Mouse (Mus musculus): Measurements from ENCODE around the gene Pkd1l2. TPM values are rescaled to one million over a fixed set of nuclear protein-coding genes. Genes with fewer than 3 reads are reported as not detected.

Gene Pkd1l2
- total RNA-seq, 1 experiment, result 1.5 TPM

DNA sequence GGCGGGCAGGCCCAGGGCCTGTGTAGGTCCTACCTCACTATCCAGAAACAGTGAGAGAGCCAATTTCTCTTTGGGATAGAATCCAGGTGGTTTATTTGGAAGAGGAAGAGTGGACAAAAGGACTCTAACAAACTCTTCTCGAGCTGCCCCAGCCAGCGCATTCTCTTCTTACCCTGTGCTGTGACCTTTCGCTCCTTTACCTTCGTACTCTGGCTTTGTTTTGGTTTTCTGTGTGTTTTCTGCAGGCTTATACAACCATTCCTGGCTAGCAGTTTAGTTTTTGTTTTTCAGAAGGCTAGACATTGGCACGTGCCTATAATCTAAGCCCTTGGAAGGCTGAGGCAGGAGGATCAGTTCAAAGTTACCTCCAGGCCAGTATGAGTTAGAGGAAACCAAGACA is 112.7 kb downstream of the Pkd1l2 start:
- no peak for DNase-seq (ENCODE audit: low read depth, low spot score)
- Histone ChIP-seq H3K9me3 (ENCODE audit: control insufficient read depth, insufficient read depth, low read depth, low read length) (no peaks in the 10 kb centered on the region), H3K4me1 (ENCODE audit: control insufficient read depth in 2 of 2, insufficient read depth in 2 of 2, low read length in 2 of 2, poor library complexity in 1 of 2) (peaks cover 2 to 22% of the 10 kb centered on the region in 2 experiments; a peak in 2 of 4 replicates), H3K9ac (ENCODE audit: insufficient read depth, low read depth, low read length, poor library complexity, severe bottlenecking) (no peak overlapping the region), H3K4me3 (ENCODE audit: insufficient read depth in 1 of 2, low read depth in 1 of 2, low read length in 2 of 2, poor library complexity in 1 of 2, severe bottlenecking in 1 of 2) (no peak overlapping the region), H3K27ac (ENCODE audit: insufficient read depth, low read depth, low read length, poor library complexity, severe bottlenecking) (no peak overlapping the region), H3K36me3 (ENCODE audit: control insufficient read depth, insufficient read depth, low read length, poor library complexity, severe bottlenecking) (no peaks in the 10 kb centered on the region)
- in situ Hi-C loops (cut with MboI; ENCODE audit: low sequenced_read_pairs in 2 of 2, unreplicated experiment in 2 of 2), result no loop called here
- TF ChIP-seq ZC3H11A (IDR thresholded peaks at IDR 0.05; ENCODE audit: borderline replicate concordance, low read depth, low read length), result no peak
- no peak for TF ChIP-seq ZNF384 (IDR thresholded peaks at IDR 0.05; ENCODE audit: low read depth, low read length)

DNA sequence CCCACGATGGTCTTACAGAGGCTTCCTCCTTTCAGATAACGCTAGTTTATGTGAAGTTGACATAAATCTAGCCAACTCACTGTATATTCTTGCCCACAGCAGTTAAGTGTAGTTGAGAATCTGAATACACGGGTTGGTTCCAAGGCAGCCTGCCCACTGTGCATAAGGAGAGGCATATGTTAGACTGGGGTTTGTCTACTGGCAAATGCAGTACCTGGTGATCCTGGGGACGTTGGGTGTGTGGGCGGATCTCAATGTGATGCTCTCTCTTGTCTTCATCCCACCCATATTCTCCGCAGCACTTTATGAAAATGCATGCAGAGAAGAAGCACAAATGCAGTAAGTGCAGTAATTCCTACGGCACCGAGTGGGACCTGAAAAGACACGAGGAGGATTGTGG is 127.8 kb downstream of the Pkd1l2 start:
- Histone ChIP-seq H3K27ac (ENCODE audit: insufficient read depth, low read depth, low read length, poor library complexity, severe bottlenecking) (no peak overlapping the region), H3K9me3 (ENCODE audit: control insufficient read depth, insufficient read depth, low read depth, low read length) (no peaks in the 10 kb centered on the region), H3K9ac (ENCODE audit: insufficient read depth, low read depth, low read length, poor library complexity, severe bottlenecking) (no peak overlapping the region), H3K4me1 (ENCODE audit: control insufficient read depth in 2 of 2, insufficient read depth in 2 of 2, low read length in 2 of 2, poor library complexity in 1 of 2) (peaks cover 0 to 7% of the 10 kb centered on the region in 2 experiments; a peak in 2 of 4 replicates), H3K36me3 (ENCODE audit: control insufficient read depth, insufficient read depth, low read length, poor library complexity, severe bottlenecking) (peaks cover 46% of the 10 kb centered on the region), H3K4me3 (ENCODE audit: insufficient read depth in 1 of 2, low read depth in 1 of 2, low read length in 2 of 2, poor library complexity in 1 of 2, severe bottlenecking in 1 of 2) (no peak overlapping the region)
- in situ Hi-C loops (cut with MboI; ENCODE audit: low sequenced_read_pairs in 2 of 2, unreplicated experiment in 2 of 2), result no loop called here
- no peak for DNase-seq (ENCODE audit: low read depth, low spot score)
- no peak for TF ChIP-seq MAFK (IDR thresholded peaks at IDR 0.05; ENCODE audit: insufficient read depth, low read depth, low read length)
- no peak for TF ChIP-seq ZNF384 (IDR thresholded peaks at IDR 0.05; ENCODE audit: low read depth, low read length)
- no peak for TF ChIP-seq HCFC1 (IDR thresholded peaks at IDR 0.05; ENCODE audit: borderline replicate concordance, insufficient read depth, low read length)
- no peak for TF ChIP-seq CHD2 (IDR thresholded peaks at IDR 0.05; ENCODE audit: low read depth, low read length)
- TF ChIP-seq ZC3H11A (IDR thresholded peaks at IDR 0.05; ENCODE audit: borderline replicate concordance, low read depth, low read length), result no peak

DNA sequence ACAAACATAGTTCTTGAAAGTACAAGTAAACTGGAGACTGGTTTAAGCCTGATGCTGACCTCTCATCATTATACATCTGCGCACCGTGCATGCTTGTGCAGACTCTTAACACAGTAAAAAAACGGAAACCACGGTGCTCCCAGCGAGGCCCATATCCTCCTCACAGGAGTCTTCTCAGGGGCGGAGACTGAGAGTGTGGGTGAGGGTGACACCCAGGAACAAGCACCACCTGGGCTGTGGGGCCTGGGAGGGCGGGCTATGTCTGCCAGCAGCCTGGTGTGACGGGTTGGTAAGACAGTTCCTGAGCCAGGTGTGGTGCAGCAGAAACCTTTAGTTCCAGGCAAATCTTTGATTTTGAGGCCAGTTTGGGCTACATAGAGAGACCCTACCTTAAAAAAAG is 129.8 kb downstream of the Pkd1l2 start:
- Histone ChIP-seq H3K9ac (ENCODE audit: insufficient read depth, low read depth, low read length, poor library complexity, severe bottlenecking) (no peak overlapping the region), H3K27ac (ENCODE audit: insufficient read depth, low read depth, low read length, poor library complexity, severe bottlenecking) (no peak overlapping the region), H3K36me3 (ENCODE audit: control insufficient read depth, insufficient read depth, low read length, poor library complexity, severe bottlenecking) (peaks cover 34% of the 10 kb centered on the region), H3K4me1 (ENCODE audit: control insufficient read depth in 2 of 2, insufficient read depth in 2 of 2, low read length in 2 of 2, poor library complexity in 1 of 2) (peaks cover 0 to 13% of the 10 kb centered on the region in 2 experiments; a peak in 3 of 4 replicates), H3K4me3 (ENCODE audit: insufficient read depth in 1 of 2, low read depth in 1 of 2, low read length in 2 of 2, poor library complexity in 1 of 2, severe bottlenecking in 1 of 2) (no peak overlapping the region), H3K9me3 (ENCODE audit: control insufficient read depth, insufficient read depth, low read depth, low read length) (no peaks in the 10 kb centered on the region)
- in situ Hi-C loops (cut with MboI; ENCODE audit: low sequenced_read_pairs in 2 of 2, unreplicated experiment in 2 of 2), result no loop called here
- TF ChIP-seq MAFK (IDR thresholded peaks at IDR 0.05; ENCODE audit: insufficient read depth, low read depth, low read length), result no peak
- TF ChIP-seq CHD2 (IDR thresholded peaks at IDR 0.05; ENCODE audit: low read depth, low read length), result no peak
- no peak for TF ChIP-seq ZNF384 (IDR thresholded peaks at IDR 0.05; ENCODE audit: low read depth, low read length)
- no peak for TF ChIP-seq HCFC1 (IDR thresholded peaks at IDR 0.05; ENCODE audit: borderline replicate concordance, insufficient read depth, low read length)
- TF ChIP-seq ZC3H11A (IDR thresholded peaks at IDR 0.05; ENCODE audit: borderline replicate concordance, low read depth, low read length), result no peak
- no peak for DNase-seq (ENCODE audit: low read depth, low spot score)

DNA sequence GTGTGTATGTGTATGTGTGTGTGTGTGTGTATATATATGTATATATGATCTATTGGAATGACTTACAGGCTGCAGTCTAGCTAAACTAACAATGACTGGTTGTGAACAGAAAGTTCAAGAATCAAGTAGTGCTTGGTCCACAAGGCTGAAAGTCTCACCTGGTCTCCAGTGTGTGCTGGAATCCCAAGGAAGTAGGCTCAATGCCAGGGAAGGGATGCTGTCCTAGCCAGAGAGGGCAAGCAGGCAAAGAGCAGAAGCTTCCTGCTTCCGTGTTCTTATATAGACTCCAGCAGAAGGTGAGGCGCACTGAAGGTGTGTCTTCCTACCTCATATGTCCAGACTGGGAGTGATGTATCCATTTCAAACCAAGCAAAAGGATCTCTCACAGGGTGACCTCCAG is 130.5 kb downstream of the Pkd1l2 start:
- Histone ChIP-seq H3K4me3 (ENCODE audit: insufficient read depth in 1 of 2, low read depth in 1 of 2, low read length in 2 of 2, poor library complexity in 1 of 2, severe bottlenecking in 1 of 2) (no peak overlapping the region), H3K4me1 (ENCODE audit: control insufficient read depth in 2 of 2, insufficient read depth in 2 of 2, low read length in 2 of 2, poor library complexity in 1 of 2) (peaks cover 0 to 16% of the 10 kb centered on the region in 2 experiments; a peak in 3 of 4 replicates), H3K9ac (ENCODE audit: insufficient read depth, low read depth, low read length, poor library complexity, severe bottlenecking) (no peak overlapping the region), H3K9me3 (ENCODE audit: control insufficient read depth, insufficient read depth, low read depth, low read length) (no peaks in the 10 kb centered on the region), H3K36me3 (ENCODE audit: control insufficient read depth, insufficient read depth, low read length, poor library complexity, severe bottlenecking) (peaks cover 27% of the 10 kb centered on the region), H3K27ac (ENCODE audit: insufficient read depth, low read depth, low read length, poor library complexity, severe bottlenecking) (no peak overlapping the region)
- no peak for DNase-seq (ENCODE audit: low read depth, low spot score)
- in situ Hi-C loops (cut with MboI; ENCODE audit: low sequenced_read_pairs in 2 of 2, unreplicated experiment in 2 of 2), result no loop called here
- TF ChIP-seq MAFK (IDR thresholded peaks at IDR 0.05; ENCODE audit: insufficient read depth, low read depth, low read length) (no peak), CHD2 (IDR thresholded peaks at IDR 0.05; ENCODE audit: low read depth, low read length) (no peak), ZNF384 (IDR thresholded peaks at IDR 0.05; ENCODE audit: low read depth, low read length) (no peak), ZC3H11A (IDR thresholded peaks at IDR 0.05; ENCODE audit: borderline replicate concordance, low read depth, low read length) (no peak), HCFC1 (IDR thresholded peaks at IDR 0.05; ENCODE audit: borderline replicate concordance, insufficient read depth, low read length) (no peak)

DNA sequence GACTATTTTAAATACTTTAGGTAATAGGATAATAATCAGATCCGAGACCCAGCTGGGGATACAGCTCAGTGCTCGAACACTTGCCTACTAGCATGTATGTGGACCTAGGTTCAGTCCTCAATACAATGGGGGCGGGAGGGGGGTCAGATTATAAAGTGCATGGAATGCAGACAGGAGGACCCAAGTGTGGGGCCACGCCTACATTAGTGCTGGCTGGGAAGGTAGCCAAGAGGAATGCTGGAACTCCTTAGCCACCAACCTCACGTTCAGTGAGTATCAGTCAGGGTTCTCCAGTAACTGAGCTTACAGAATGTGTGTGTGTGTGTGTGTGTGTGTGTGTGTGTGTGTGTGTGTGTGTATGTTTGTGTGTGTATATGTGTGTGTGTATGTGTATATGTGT is 130.9 kb downstream of the Pkd1l2 start:
- TF ChIP-seq HCFC1 (IDR thresholded peaks at IDR 0.05; ENCODE audit: borderline replicate concordance, insufficient read depth, low read length) (no peak), CHD2 (IDR thresholded peaks at IDR 0.05; ENCODE audit: low read depth, low read length) (no peak), MAFK (IDR thresholded peaks at IDR 0.05; ENCODE audit: insufficient read depth, low read depth, low read length) (no peak), ZNF384 (IDR thresholded peaks at IDR 0.05; ENCODE audit: low read depth, low read length) (no peak), ZC3H11A (IDR thresholded peaks at IDR 0.05; ENCODE audit: borderline replicate concordance, low read depth, low read length) (no peak)
- Histone ChIP-seq H3K9ac (ENCODE audit: insufficient read depth, low read depth, low read length, poor library complexity, severe bottlenecking) (no peak overlapping the region), H3K36me3 (ENCODE audit: control insufficient read depth, insufficient read depth, low read length, poor library complexity, severe bottlenecking) (peaks cover 23% of the 10 kb centered on the region), H3K9me3 (ENCODE audit: control insufficient read depth, insufficient read depth, low read depth, low read length) (no peaks in the 10 kb centered on the region), H3K4me1 (ENCODE audit: control insufficient read depth in 2 of 2, insufficient read depth in 2 of 2, low read length in 2 of 2, poor library complexity in 1 of 2) (peaks cover 0 to 20% of the 10 kb centered on the region in 2 experiments; a peak in 3 of 4 replicates), H3K4me3 (ENCODE audit: insufficient read depth in 1 of 2, low read depth in 1 of 2, low read length in 2 of 2, poor library complexity in 1 of 2, severe bottlenecking in 1 of 2) (no peak overlapping the region), H3K27ac (ENCODE audit: insufficient read depth, low read depth, low read length, poor library complexity, severe bottlenecking) (no peak overlapping the region)
- in situ Hi-C loops (cut with MboI; ENCODE audit: low sequenced_read_pairs in 2 of 2, unreplicated experiment in 2 of 2), result no loop called here
- DNase-seq (ENCODE audit: low read depth, low spot score), result no peak

All from ES-E14 (cell line).